Mouse (Mus musculus) stomach, embryonic 15.5 days (tissue): ENCODE data around the gene Gm9944. TPM values are rescaled to one million over a fixed set of nuclear protein-coding genes. Genes with fewer than 3 reads are reported as not detected.
A peak's percentile ranks its signal among the peaks of the same experiment; 100 is the strongest.

Source experiments
- ATAC-seq: fragments of 200-750 bp; cut with Nextera tagmentation; 2 replicates; pipeline ENCODE4 v1.8.0; 2017; ENCODE audit warnings: low read depth, moderate number of reproducible peaks, moderate TSS enrichment; ENCODE audit not compliant: insufficient read depth, low FRiP score
- H3K27ac ChIP-seq: fragments of 300-500 bp; sonication (generic); 2 replicates; pipeline ENCODE4 v1.5.1; 2015; ENCODE audit warnings: mild to moderate bottlenecking, inconsistent platforms
- H3K27me3 ChIP-seq: fragments of 300-500 bp; sonication (generic); replicated peaks from 2 replicates; pipeline ENCODE4 v1.6.1; 2015; ENCODE audit warnings: inconsistent platforms
- H3K36me3 ChIP-seq: fragments of 300-500 bp; sonication (generic); 2 replicates; pipeline ENCODE4 v1.6.1; 2015; ENCODE audit warnings: inconsistent platforms
- H3K4me1 ChIP-seq: fragments of 300-500 bp; sonication (generic); 2 replicates; pipeline ENCODE4 v1.6.1; 2015; ENCODE audit warnings: inconsistent platforms
- H3K4me2 ChIP-seq: fragments of 300-500 bp; sonication (generic); 2 replicates; pipeline ENCODE4 v1.6.1; 2015; ENCODE audit warnings: mild to moderate bottlenecking, inconsistent platforms
- H3K4me3 ChIP-seq: fragments of 300-500 bp; sonication (generic); replicated peaks from 2 replicates; pipeline ENCODE4 v1.5.1; 2015; ENCODE audit warnings: inconsistent platforms
- H3K9ac ChIP-seq: fragments of 300-500 bp; sonication (generic); 2 replicates; pipeline ENCODE4 v1.6.1; 2015; ENCODE audit warnings: inconsistent platforms
- H3K9me3 ChIP-seq: fragments of 300-500 bp; sonication (generic); 2 replicates; pipeline ENCODE4 v1.6.1; 2016; ENCODE audit warnings: inconsistent platforms
- WGBS: fragments of 180-500 bp; shearing (Covaris S2); methylation state at CpG from one replicate; pipeline ENCODE4 v1.1.7; 2015; 5-methylcytosine and 5-hydroxymethylcytosine counted together
- polyA plus RNA-seq: library from polyadenylated mRNA; unstranded; fragments of >200 nt; fragmentation: Nextera tagmentation; extraction: Ambion mirVana; gene quantifications from 2 replicates; pipeline ENCODE4 v1.2.1, GENCODE M21; 2015

Gene Gm9944
- polyA plus RNA-seq, 1 experiment from 2014 or later = not detected

DNA sequence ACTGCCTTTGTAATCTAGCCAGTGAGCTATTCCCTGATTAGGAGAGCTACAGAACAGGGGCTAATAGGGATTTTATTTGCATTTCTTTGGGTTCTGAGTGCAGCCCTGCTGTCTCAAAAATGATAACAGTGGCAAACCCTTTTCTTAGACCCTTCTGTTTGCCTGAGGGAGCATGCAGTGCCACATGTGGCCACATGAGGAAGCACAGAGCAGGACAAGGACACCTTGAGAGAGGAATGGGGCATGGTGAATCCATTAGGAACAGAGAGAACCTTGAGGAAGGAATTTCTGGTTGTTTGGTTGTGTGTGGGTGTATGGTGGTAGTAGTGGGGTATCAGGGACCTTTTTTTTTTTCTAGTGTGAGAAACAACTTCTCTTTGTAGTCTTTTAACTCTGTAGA, 32.5 kb downstream of the Gm9944 start:
- Histone ChIP-seq H3K4me3 (no peak overlapping the region), H3K27ac (no peak overlapping the region), H3K36me3 (no peaks in the 10 kb centered on the region), H3K4me1 (no peaks in the 10 kb centered on the region), H3K4me2 (no peak overlapping the region), H3K27me3 (no peaks in the 10 kb centered on the region), H3K9me3 (no peaks in the 10 kb centered on the region), H3K9ac (no peak overlapping the region)
- ATAC-seq = no peak

GRCm38 (mm10) chr4:144408290-144408689, 44.8 kb downstream of the Gm9944 start, which contains the start of gene Pramef12:
TSS of gene Pramef12 (minus strand) at chr4:144408464.
- Histone ChIP-seq H3K9ac (no peak within 1 kb of the TSS), H3K36me3 (no peaks in the 10 kb centered on the region), H3K27ac (no peak within 1 kb of the TSS), H3K4me1 (no peaks in the 10 kb centered on the region; the same call in 1 of the 2 replicates), H3K27me3 (no peaks in the 10 kb centered on the region), H3K4me2 (no peak within 1 kb of the TSS), H3K4me3 (no peak within 1 kb of the TSS), H3K9me3 (no peaks in the 10 kb centered on the region)
- WGBS = 72% methylated on average over 9 of the region's 9 CpGs
- no peak for ATAC-seq

- no peak overlapping the region for H3K27ac ChIP-seq
- no peak overlapping the region for H3K4me3 ChIP-seq
- no peaks in the 10 kb centered on the region for H3K36me3 ChIP-seq
- 56% methylated on average over 3 of the region's 3 CpGs for WGBS
- no peaks in the 10 kb centered on the region; the same call in 1 of the 2 replicates for H3K4me1 ChIP-seq
- no peak overlapping the region for H3K9ac ChIP-seq
- H3K4me2 ChIP-seq = no peak overlapping the region
- no peaks in the 10 kb centered on the region for H3K9me3 ChIP-seq
- ATAC-seq = no peak
- no peaks in the 10 kb centered on the region for H3K27me3 ChIP-seq
These were observed 46.9 kb downstream of the Gm9944 start for GRCm38 (mm10) chr4:144406261-144406660.

- peak; percentile 94 for ATAC-seq
- Histone ChIP-seq H3K27ac (peak overlapping the region; percentile 67), H3K9me3 (no peaks in the 10 kb centered on the region), H3K27me3 (no peaks in the 10 kb centered on the region), H3K4me2 (peak overlapping the region; percentile 64), H3K4me1 (no peaks in the 10 kb centered on the region; the same call in 1 of the 2 replicates), H3K4me3 (peak overlapping the region; percentile 32), H3K36me3 (no peaks in the 10 kb centered on the region), H3K9ac (no peak overlapping the region)
- 4% methylated on average over 16 of the region's 17 CpGs for WGBS
These were observed 48.5 kb downstream of the Gm9944 start for GRCm38 (mm10) chr4:144404456-144405086.

Other genes starting within 250 kb of the Gm9944 start
- not detected in 2 replicates for gene C87977, start 240.0 kb downstream of the Gm9944 start, polyA plus RNA-seq
- not detected in 2 replicates for gene Pramel5, start 172.8 kb downstream of the Gm9944 start, polyA plus RNA-seq
- not detected in 2 replicates for gene Gm13128, start 123.1 kb downstream of the Gm9944 start, polyA plus RNA-seq
- not detected in 2 replicates for gene Gm13119, start 95.4 kb downstream of the Gm9944 start, polyA plus RNA-seq
- gene Pramef20, start 75.4 kb downstream of the Gm9944 start, polyA plus RNA-seq = not detected in 2 replicates
- 0.09 and 0.13 TPM in 2 replicates for gene Pramef12, start 44.9 kb downstream of the Gm9944 start, polyA plus RNA-seq
- not detected in 2 replicates for gene 1700012P22Rik, start 14.5 kb downstream of the Gm9944 start, polyA plus RNA-seq
- gene Aadacl3, start 10.4 kb upstream of the Gm9944 start, polyA plus RNA-seq = not detected in 2 replicates
- not detected in 2 replicates for gene 9430007A20Rik, start 66.5 kb upstream of the Gm9944 start, polyA plus RNA-seq
- not detected in 2 replicates for gene Gm13124, start 111.8 kb upstream of the Gm9944 start, polyA plus RNA-seq
- not detected in 2 replicates for gene Aadacl4, start 160.4 kb upstream of the Gm9944 start, polyA plus RNA-seq
- gene Gm436, start 233.1 kb upstream of the Gm9944 start, polyA plus RNA-seq = not detected in 2 replicates